Mouse (Mus musculus): ENCODE data around the gene Scamp1. TPM values are rescaled to one million over a fixed set of nuclear protein-coding genes. Genes with fewer than 3 reads are reported as not detected.

The Scamp1 gene
- polyA plus RNA-seq, 1 experiment = 22.3 TPM

DNA sequence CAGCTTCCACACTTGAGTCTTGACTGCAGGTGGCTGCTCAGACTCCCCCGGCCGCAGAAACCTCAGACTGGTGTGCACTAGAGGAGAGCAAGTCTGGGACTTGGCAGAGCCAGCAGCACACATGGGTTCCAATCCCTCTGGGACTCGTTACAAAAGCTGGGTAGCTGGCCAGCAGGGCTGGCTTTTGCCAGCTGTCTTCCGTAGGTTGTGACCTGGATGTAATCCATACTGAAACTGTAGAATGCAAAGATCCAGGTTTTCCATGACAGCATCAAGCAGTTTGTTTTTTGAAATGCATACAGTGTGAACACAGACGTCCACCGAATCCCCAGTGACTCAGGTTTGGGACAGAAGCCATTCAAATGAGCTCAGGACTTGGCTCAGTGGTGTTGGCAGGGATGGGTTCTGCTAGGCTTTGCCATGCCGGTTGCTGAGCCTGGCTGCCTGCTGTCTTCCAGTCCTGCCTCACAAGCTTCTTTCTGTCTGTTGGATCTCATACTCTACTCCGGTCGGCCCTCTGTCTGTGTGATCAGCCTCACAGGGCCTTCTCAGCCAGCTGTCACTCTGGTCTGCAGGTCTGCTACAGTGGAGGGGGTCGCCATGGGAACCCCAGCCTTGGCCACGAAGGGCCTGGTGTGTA lies 107.1 kb downstream of the Scamp1 start:
- no peak for DNase-seq
- TF ChIP-seq CTCF (conservative IDR thresholded peaks at IDR 0.05; ENCODE audit: insufficient read depth, insufficient read length, low read depth, low read length) (no peak), POLR2A (IDR thresholded peaks at IDR 0.05; ENCODE audit: low read depth, low read length) (no peak)
- Histone ChIP-seq H3K4me3 (ENCODE audit: insufficient read depth, low read depth, low read length) (no peak overlapping the region), H3K27me3 (replicated peaks; ENCODE audit: control insufficient read depth, insufficient read depth, low read length) (no peaks in the 10 kb centered on the region), H3K27ac (ENCODE audit: insufficient read depth, low read depth, low read length) (no peak overlapping the region), H3K4me1 (ENCODE audit: control insufficient read depth, insufficient read depth, low read length) (peaks cover 7% of the 10 kb centered on the region; the same call in 1 of the 2 replicates), H3K36me3 (ENCODE audit: control insufficient read depth, insufficient read depth, low read length) (no peaks in the 10 kb centered on the region)
- 71% methylated on average over 11 of the region's 11 CpGs for WGBS

DNA sequence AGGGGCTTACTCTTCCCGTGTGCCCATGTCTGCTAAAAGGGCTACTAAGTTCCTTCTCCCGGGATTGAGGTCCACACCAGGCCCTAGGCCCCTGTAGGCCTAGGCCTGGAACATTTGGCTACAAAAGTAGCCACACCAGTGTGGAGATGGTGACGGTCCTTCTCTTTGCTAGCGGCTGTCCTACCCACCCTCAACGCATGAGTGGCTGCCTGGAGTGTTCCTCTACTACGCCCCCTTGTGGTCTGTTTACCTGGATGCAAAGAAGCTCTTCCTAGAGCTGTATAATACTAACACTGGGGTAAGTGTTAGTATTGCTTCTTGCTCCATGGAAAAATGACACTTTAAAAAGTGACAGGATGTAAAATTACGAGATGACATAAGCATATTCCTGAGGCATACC lies 108.5 kb downstream of the Scamp1 start:
- Histone ChIP-seq H3K4me3 (ENCODE audit: insufficient read depth, low read depth, low read length) (no peak overlapping the region), H3K27me3 (replicated peaks; ENCODE audit: control insufficient read depth, insufficient read depth, low read length) (no peaks in the 10 kb centered on the region), H3K27ac (ENCODE audit: insufficient read depth, low read depth, low read length) (no peak overlapping the region), H3K4me1 (ENCODE audit: control insufficient read depth, insufficient read depth, low read length) (peaks cover 7% of the 10 kb centered on the region; the same call in 1 of the 2 replicates), H3K36me3 (ENCODE audit: control insufficient read depth, insufficient read depth, low read length) (no peaks in the 10 kb centered on the region)
- DNase-seq = peak; percentile 24
- peak; percentile 48 for TF ChIP-seq CTCF (conservative IDR thresholded peaks at IDR 0.05; ENCODE audit: insufficient read depth, insufficient read length, low read depth, low read length)
- TF ChIP-seq POLR2A (IDR thresholded peaks at IDR 0.05; ENCODE audit: low read depth, low read length) = no peak
- WGBS = 57% methylated on average over 7 of the region's 7 CpGs

DNA sequence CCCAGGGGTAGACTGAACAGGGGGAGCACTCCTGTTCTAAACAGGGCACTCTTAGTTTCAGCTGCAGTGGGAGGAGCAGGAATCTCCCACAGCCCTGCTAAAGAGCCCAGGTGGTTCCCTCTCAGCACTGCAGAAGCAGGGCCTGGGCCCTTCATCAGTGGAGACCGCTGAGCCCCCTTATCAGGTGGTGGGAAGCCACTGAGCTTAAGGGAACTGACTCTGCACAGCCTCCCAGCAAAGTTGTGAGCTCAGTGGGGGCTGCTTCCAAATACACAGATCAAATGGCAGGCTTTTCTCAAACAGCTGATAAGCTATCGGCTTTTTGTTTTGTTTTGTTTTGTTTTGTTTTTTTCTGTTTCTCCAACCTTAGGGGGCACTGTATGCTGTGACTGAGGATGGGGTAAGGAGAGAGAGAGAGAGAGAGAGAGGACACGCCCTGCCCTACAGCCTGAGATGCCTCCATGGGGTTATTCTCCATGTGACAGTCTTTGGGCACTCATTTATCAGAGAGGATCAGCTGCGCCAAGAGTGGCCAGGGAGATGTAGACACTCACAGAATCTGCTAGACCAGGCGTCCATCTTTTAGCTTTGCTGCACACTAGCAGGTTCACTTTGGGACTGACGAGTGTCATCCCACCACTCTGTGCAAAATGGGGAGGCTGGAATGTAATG lies 110.1 kb downstream of the Scamp1 start:
- no peak for DNase-seq
- Histone ChIP-seq H3K4me1 (ENCODE audit: control insufficient read depth, insufficient read depth, low read length) (0 out of 2 replicates have a peak, but pooled peaks cover 3% of the 10 kb centered on the region), H3K36me3 (ENCODE audit: control insufficient read depth, insufficient read depth, low read length) (no peaks in the 10 kb centered on the region), H3K4me3 (ENCODE audit: insufficient read depth, low read depth, low read length) (no peak overlapping the region), H3K27ac (ENCODE audit: insufficient read depth, low read depth, low read length) (no peak overlapping the region), H3K27me3 (replicated peaks; ENCODE audit: control insufficient read depth, insufficient read depth, low read length) (no peaks in the 10 kb centered on the region)
- WGBS = 90% methylated on average over 6 of the region's 6 CpGs
- TF ChIP-seq CTCF (conservative IDR thresholded peaks at IDR 0.05; ENCODE audit: insufficient read depth, insufficient read length, low read depth, low read length) = no peak
- no peak for TF ChIP-seq POLR2A (IDR thresholded peaks at IDR 0.05; ENCODE audit: low read depth, low read length)

DNA sequence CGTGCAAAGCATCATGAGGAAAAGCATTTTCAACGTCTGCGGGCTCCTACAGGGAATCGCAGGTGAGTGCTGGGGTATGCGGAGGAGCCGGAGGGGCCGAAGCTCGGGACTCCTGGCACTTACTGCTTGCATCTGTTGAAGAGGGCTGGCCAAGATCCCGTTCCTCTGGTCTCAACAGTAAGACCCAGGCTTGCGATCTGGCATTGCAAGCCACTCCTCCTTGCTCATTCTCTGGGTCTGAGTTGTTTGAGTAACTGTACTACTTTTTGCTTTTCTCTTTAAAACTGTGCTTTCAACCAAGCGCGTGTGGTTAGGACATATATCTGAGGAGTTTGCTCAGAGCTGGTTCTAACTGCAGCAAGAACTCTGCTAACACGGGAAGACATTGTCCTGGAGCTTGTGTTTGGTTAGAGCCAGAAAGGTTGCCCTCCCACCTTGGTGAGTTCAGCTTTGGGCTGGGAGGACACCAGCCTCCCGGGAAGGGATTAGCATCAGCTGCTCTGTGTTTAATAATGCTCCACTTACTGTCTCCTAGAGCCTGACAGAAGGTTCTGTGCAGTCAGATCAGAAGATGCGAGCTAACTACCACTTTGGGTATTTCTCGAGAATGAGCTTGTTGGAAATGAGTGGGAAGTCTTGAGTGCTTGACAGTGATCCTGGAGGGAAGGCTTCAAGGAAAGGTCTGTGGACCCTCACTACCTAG lies 110.9 kb downstream of the Scamp1 start:
- no peak for DNase-seq
- H3K4me1 ChIP-seq (ENCODE audit: control insufficient read depth, insufficient read depth, low read length) = 0 out of 2 replicates have a peak, but pooled peaks cover 3% of the 10 kb centered on the region
- TF ChIP-seq POLR2A (IDR thresholded peaks at IDR 0.05; ENCODE audit: low read depth, low read length) (no peak), CTCF (conservative IDR thresholded peaks at IDR 0.05; ENCODE audit: insufficient read depth, insufficient read length, low read depth, low read length) (no peak)
- H3K36me3 ChIP-seq (ENCODE audit: control insufficient read depth, insufficient read depth, low read length) = no peaks in the 10 kb centered on the region
- H3K27me3 ChIP-seq (replicated peaks; ENCODE audit: control insufficient read depth, insufficient read depth, low read length) = no peaks in the 10 kb centered on the region
- H3K27ac ChIP-seq (ENCODE audit: insufficient read depth, low read depth, low read length) = no peak overlapping the region
- WGBS = 51% methylated on average over 16 of the region's 16 CpGs
- peak overlapping the region; percentile 47; the same call in 1 of the 2 replicates for H3K4me3 ChIP-seq (ENCODE audit: insufficient read depth, low read depth, low read length)

DNA sequence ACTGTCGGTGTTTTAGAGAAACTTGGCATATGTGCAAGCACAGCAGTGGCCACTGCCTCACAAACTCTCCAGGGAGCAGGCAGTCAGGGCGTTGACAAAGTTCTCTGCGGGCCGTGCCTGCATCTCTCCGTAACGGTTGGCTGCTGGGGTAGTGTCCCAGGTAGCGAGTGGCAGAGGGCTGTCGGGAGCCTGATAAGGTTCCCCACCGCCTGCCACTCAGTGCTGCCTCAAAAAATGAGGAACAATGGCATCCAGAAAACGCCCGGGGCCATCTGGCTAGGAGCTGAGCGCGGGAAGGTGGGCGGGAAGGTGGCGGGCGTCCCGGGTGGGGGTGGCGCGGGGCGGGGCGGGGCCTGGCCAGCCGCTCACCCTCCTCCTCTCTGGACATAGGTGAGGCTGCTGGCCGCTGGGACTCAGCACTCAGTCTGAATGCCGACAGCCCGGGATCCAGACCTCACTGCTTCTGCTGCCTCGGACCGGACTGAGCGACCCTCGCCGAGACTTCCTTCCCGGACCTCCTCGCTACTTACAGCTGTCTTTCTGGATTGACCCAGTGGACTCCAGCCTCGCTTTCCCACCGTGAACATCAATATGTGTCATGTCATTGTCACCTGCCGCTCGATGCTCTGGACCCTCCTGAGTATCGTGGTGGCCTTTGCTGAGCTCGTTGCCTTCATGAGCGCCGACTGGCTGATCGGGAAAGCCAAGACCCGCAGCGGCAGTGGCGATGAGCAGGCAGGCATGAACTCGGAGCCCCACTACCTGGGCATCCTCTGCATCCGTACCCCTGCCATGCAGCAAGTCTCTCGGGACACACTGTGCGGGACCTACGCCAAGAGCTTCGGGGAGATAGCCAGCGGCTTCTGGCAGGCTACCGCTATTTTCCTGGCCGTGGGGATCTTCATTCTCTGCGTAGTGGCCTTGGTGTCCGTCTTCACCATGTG lies 111.8 kb downstream of the Scamp1 start:
- Histone ChIP-seq H3K27me3 (replicated peaks; ENCODE audit: control insufficient read depth, insufficient read depth, low read length) (no peaks in the 10 kb centered on the region), H3K27ac (ENCODE audit: insufficient read depth, low read depth, low read length) (no peak overlapping the region), H3K36me3 (ENCODE audit: control insufficient read depth, insufficient read depth, low read length) (no peaks in the 10 kb centered on the region), H3K4me1 (ENCODE audit: control insufficient read depth, insufficient read depth, low read length) (0 out of 2 replicates have a peak, but pooled peaks cover 3% of the 10 kb centered on the region), H3K4me3 (ENCODE audit: insufficient read depth, low read depth, low read length) (peak overlapping the region; percentile 47)
- DNase-seq = peak; percentile 50
- TF ChIP-seq CTCF (conservative IDR thresholded peaks at IDR 0.05; ENCODE audit: insufficient read depth, insufficient read length, low read depth, low read length) = no peak
- no peak for TF ChIP-seq POLR2A (IDR thresholded peaks at IDR 0.05; ENCODE audit: low read depth, low read length)
- 19% methylated on average over 55 of the region's 55 CpGs for WGBS

DNA sequence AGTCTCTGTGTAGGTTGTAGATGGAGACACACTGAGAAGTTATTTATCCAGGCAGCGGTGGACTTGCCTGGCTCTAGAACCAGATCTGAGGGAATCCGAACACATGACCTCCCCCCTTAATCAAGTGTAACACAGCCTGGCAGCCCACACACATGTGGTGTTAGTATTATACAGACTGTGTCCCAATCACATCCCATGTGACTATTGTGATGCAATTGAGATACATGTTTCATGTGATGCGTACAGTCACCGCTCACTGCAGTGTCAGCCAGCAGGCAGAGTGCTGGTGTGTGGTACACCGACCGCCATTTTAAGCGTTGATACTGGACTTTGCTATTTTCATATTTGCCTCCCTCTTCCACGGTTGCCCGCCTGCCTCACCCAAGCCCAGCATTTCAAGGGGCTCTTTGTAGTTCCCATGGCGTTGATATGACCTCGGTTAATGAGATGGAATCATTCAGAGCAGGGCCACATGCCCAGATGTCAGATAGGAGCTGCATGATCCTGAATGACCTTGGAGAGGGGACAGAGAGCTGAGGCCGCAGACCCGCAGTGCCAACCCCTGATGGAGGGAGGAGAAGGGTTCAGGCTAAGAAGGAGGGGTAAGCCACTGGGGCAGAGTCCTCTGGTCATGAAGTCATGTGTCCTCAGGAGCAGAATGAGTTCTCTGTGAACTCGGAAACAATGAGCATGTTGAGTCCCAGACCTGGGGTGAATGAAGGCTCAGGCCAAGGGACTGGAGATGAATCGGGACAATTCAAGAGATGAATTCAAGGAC lies 112.9 kb downstream of the Scamp1 start:
- Histone ChIP-seq H3K4me1 (ENCODE audit: control insufficient read depth, insufficient read depth, low read length) (0 out of 2 replicates have a peak, but pooled peaks cover 3% of the 10 kb centered on the region), H3K4me3 (ENCODE audit: insufficient read depth, low read depth, low read length) (no peak overlapping the region), H3K27me3 (replicated peaks; ENCODE audit: control insufficient read depth, insufficient read depth, low read length) (no peaks in the 10 kb centered on the region), H3K27ac (ENCODE audit: insufficient read depth, low read depth, low read length) (no peak overlapping the region), H3K36me3 (ENCODE audit: control insufficient read depth, insufficient read depth, low read length) (no peaks in the 10 kb centered on the region)
- DNase-seq = peak; percentile 10
- TF ChIP-seq POLR2A (IDR thresholded peaks at IDR 0.05; ENCODE audit: low read depth, low read length) (no peak), CTCF (conservative IDR thresholded peaks at IDR 0.05; ENCODE audit: insufficient read depth, insufficient read length, low read depth, low read length) (no peak)
- 73% methylated on average over 15 of the region's 15 CpGs for WGBS
